Mouse (Mus musculus): ENCODE measurements at regions not wholly inside any gene's neighbourhood (a gene's known extent, or its start where the extent isn't known, plus 50 kb on each side); places are given as distances from the start of the nearest gene placed in this dataset.

- TF ChIP-seq CTCF (IDR thresholded peaks at IDR 0.05; ENCODE audit: low read depth, low read length): no peak
- TF ChIP-seq TAL1 (conservative IDR thresholded peaks at IDR 0.05; ENCODE audit: low read depth, low read length): no peak
- TF ChIP-seq GATA1 (IDR thresholded peaks at IDR 0.05; ENCODE audit: borderline replicate concordance, low read length): no peak
These were observed 237.1 kb upstream of the Eif4g2 start for GRCm38 (mm10) chr7:111319917-111320316.

Data from G1E (cell line).